Mouse (Mus musculus) splenic B cell, adult 2 months (primary cell): ENCODE measurements around the gene Grasp.
A peak's percentile ranks its signal among the peaks of the same experiment; 100 is the strongest.

Source experiments
- DNase-seq: peaks from one replicate; pipeline ENCODE4 v3.0.0-alpha.2; 2011; ENCODE audit warnings: low read depth, low spot score
- H3K27me3 ChIP-seq: 2 replicates; pipeline ENCODE4 v1.6.1; 2012; ENCODE audit warnings: mild to moderate bottlenecking, low read length, moderate library complexity, mixed read lengths; ENCODE audit not compliant: control insufficient read depth, poor library complexity, insufficient read depth, severe bottlenecking
- H3K36me3 ChIP-seq: 2 replicates; pipeline ENCODE4 v1.6.1; 2012; ENCODE audit warnings: mild to moderate bottlenecking, low read length, moderate library complexity, mixed read lengths; ENCODE audit not compliant: control insufficient read depth, poor library complexity, insufficient read depth, severe bottlenecking

Gene Grasp

GRCm38 (mm10) chr15:101258420-101258819, 34.4 kb downstream of the Grasp start:
- DNase-seq, result peak; percentile 89
- H3K36me3 ChIP-seq, result no peaks in the 10 kb centered on the region

GRCm38 (mm10) chr15:101259922-101260321, 35.9 kb downstream of the Grasp start:
- H3K27me3 ChIP-seq, result no peaks in the 10 kb centered on the region
- H3K36me3 ChIP-seq, result no peaks in the 10 kb centered on the region
- no peak for DNase-seq

More at GRCm38 (mm10) chr15:101258420-101258819, 34.4 kb downstream of the Grasp start:
- H3K27me3 ChIP-seq, result no peaks in the 10 kb centered on the region

GRCm38 (mm10) chr15:101260387-101260786, 36.4 kb downstream of the Grasp start:
- DNase-seq, result no peak
- H3K27me3 ChIP-seq, result no peaks in the 10 kb centered on the region
- H3K36me3 ChIP-seq, result no peaks in the 10 kb centered on the region

GRCm38 (mm10) chr15:101260874-101261622, 37.1 kb downstream of the Grasp start:
- Histone ChIP-seq H3K36me3 (no peaks in the 10 kb centered on the region), H3K27me3 (no peaks in the 10 kb centered on the region)
- DNase-seq, result no peak

- Histone ChIP-seq H3K27me3 (no peaks in the 10 kb centered on the region), H3K36me3 (no peaks in the 10 kb centered on the region)
- peak; percentile 65 for DNase-seq
These were observed 38.5 kb downstream of the Grasp start for GRCm38 (mm10) chr15:101262502-101262901.

GRCm38 (mm10) chr15:101266132-101266963, 42.4 kb downstream of the Grasp start:
- DNase-seq, result peak; percentile 97
- no peaks in the 10 kb centered on the region for H3K27me3 ChIP-seq
- H3K36me3 ChIP-seq, result peaks cover 7% of the 10 kb centered on the region

GRCm38 (mm10) chr15:101267053-101268032, 43.4 kb downstream of the Grasp start:
- Histone ChIP-seq H3K36me3 (peaks cover 7% of the 10 kb centered on the region), H3K27me3 (no peaks in the 10 kb centered on the region)
- DNase-seq, result peak; percentile 60

GRCm38 (mm10) chr15:101270101-101270820, 46.3 kb downstream of the Grasp start:
- H3K27me3 ChIP-seq, result no peaks in the 10 kb centered on the region
- H3K36me3 ChIP-seq, result peaks cover 16% of the 10 kb centered on the region
- no peak for DNase-seq

GRCm38 (mm10) chr15:101271107-101271506, 47.1 kb downstream of the Grasp start:
- no peaks in the 10 kb centered on the region for H3K27me3 ChIP-seq
- H3K36me3 ChIP-seq, result peaks cover 16% of the 10 kb centered on the region
- DNase-seq, result no peak

GRCm38 (mm10) chr15:101271513-101271912, 47.5 kb downstream of the Grasp start:
- Histone ChIP-seq H3K27me3 (no peaks in the 10 kb centered on the region), H3K36me3 (peaks cover 16% of the 10 kb centered on the region)
- DNase-seq, result no peak

GRCm38 (mm10) chr15:101274380-101274779, 50.4 kb downstream of the Grasp start:
- no peak for DNase-seq
- H3K36me3 ChIP-seq, result peaks cover 16% of the 10 kb centered on the region
- no peaks in the 10 kb centered on the region for H3K27me3 ChIP-seq

- no peak for DNase-seq
- H3K36me3 ChIP-seq, result peaks cover 9% of the 10 kb centered on the region
- H3K27me3 ChIP-seq, result no peaks in the 10 kb centered on the region
These were observed 53.4 kb downstream of the Grasp start for GRCm38 (mm10) chr15:101277351-101277899.

GRCm38 (mm10) chr15:101278589-101278988, 54.6 kb downstream of the Grasp start:
- Histone ChIP-seq H3K36me3 (peaks cover 5% of the 10 kb centered on the region), H3K27me3 (no peaks in the 10 kb centered on the region)
- no peak for DNase-seq
